Mouse (Mus musculus) layer of hippocampus, postnatal 36 days (tissue): ENCODE results near the gene Terb2. TPM values are rescaled to one million over a fixed set of nuclear protein-coding genes. Genes with fewer than 3 reads are reported as not detected.
"Not testable (repeated sequence)": the region's sequence is repeated elsewhere in the genome, so short reads cannot be mapped to it uniquely, and the experiment has no call there.

ENCODE experiments used
- DNase-seq, 2 experiments: peaks; one replicate each; pipeline ENCODE4 v3.0.0; 2022
- total RNA-seq, 2 experiments: library from RNA; stranded (reverse); gene quantifications; 2 replicates each; pipeline ENCODE4 v1.2.3; 2021

The Terb2 gene
- total RNA-seq, 2 experiments from 2014 or later, result not detected

GRCm38 (mm10) chr2:122161542-122161941 lies 24.5 kb upstream of the Terb2 start:
- no peak for DNase-seq

GRCm38 (mm10) chr2:122162529-122162928 lies 23.5 kb upstream of the Terb2 start:
- DNase-seq, result no peak

- DNase-seq, result no peak
These were observed 22.5 kb upstream of the Terb2 start for GRCm38 (mm10) chr2:122163430-122164195.

- DNase-seq, result no peak
These were observed 21.8 kb upstream of the Terb2 start for GRCm38 (mm10) chr2:122164293-122164692.

- DNase-seq, result no peak
These were observed 14.8 kb upstream of the Terb2 start for GRCm38 (mm10) chr2:122171292-122171691.

- DNase-seq, result no peak
These were observed 13.9 kb upstream of the Terb2 start for GRCm38 (mm10) chr2:122172188-122172587.

- DNase-seq, result no peak
These were observed 5.8 kb upstream of the Terb2 start for GRCm38 (mm10) chr2:122180051-122180822.

GRCm38 (mm10) chr2:122185086-122185485 lies 986 bp upstream of the Terb2 start:
- DNase-seq, result no peak

- DNase-seq, result no peak
These were observed 679 bp downstream of the Terb2 start for GRCm38 (mm10) chr2:122186751-122187150.

GRCm38 (mm10) chr2:122191849-122192248 lies 5.8 kb downstream of the Terb2 start:
- DNase-seq, result no peak

GRCm38 (mm10) chr2:122194509-122194929 lies 8.4 kb downstream of the Terb2 start:
- DNase-seq, result no peak

GRCm38 (mm10) chr2:122201501-122201900 lies 15.4 kb downstream of the Terb2 start:
- no peak for DNase-seq

GRCm38 (mm10) chr2:122206440-122207107 lies 20.5 kb downstream of the Terb2 start:
- DNase-seq, result no peak

GRCm38 (mm10) chr2:122210534-122211228 lies 24.6 kb downstream of the Terb2 start:
- DNase-seq, result no peak

GRCm38 (mm10) chr2:122217075-122217474 lies 31.0 kb downstream of the Terb2 start:
- not testable (repeated sequence) for DNase-seq

- no peak for DNase-seq
These were observed 32.2 kb downstream of the Terb2 start for GRCm38 (mm10) chr2:122218234-122218633.

GRCm38 (mm10) chr2:122221378-122221777 lies 35.3 kb downstream of the Terb2 start:
- DNase-seq, result no peak

- DNase-seq, result no peak
These were observed 35.7 kb downstream of the Terb2 start for GRCm38 (mm10) chr2:122221798-122222197.

- DNase-seq, result no peak
These were observed 36.2 kb downstream of the Terb2 start for GRCm38 (mm10) chr2:122222272-122222671.

GRCm38 (mm10) chr2:122223654-122224053 lies 37.6 kb downstream of the Terb2 start:
- no peak for DNase-seq

GRCm38 (mm10) chr2:122230395-122230794 lies 44.3 kb downstream of the Terb2 start:
- no peak for DNase-seq

- DNase-seq, result no peak
These were observed 45.5 kb downstream of the Terb2 start for GRCm38 (mm10) chr2:122231616-122232015.

GRCm38 (mm10) chr2:122233341-122233740 lies 47.3 kb downstream of the Terb2 start:
- no peak for DNase-seq
